23 mouse cellular contexts compared by ENCODE assay signal in genomic region chr7:29265636-29266035, GRCm38 (mm10). TPM values are rescaled to one million over a fixed set of nuclear protein-coding genes. Genes with fewer than 3 reads are reported as not detected.
"Had no signal": no experiment of that assay in that cellular context is flagged by ENCODE, and none has a peak within 500 bp of the region (broad histone marks: within the 10 kb centered on the region; RNA-seq: fewer than 3 reads in every experiment).

No protein-coding gene starts in this region.

- H3K36me3 ChIP-seq: limb, embryonic 12.5 days; liver, embryonic 13.5 days; lung, embryonic 15.5 days; midbrain, embryonic 15.5 days; neural tube, embryonic 12.5 days had no signal

- H3K4me2 ChIP-seq: limb, embryonic 12.5 days; liver, embryonic 13.5 days; lung, embryonic 15.5 days; midbrain, embryonic 11.5 days; midbrain, embryonic 15.5 days; neural tube, embryonic 12.5 days had no signal

- H3K4me1 ChIP-seq: liver, embryonic 13.5 days; midbrain, embryonic 15.5 days; neural tube, embryonic 12.5 days had no signal

- H3K27me3 ChIP-seq: limb, embryonic 12.5 days; liver, embryonic 13.5 days; lung, embryonic 15.5 days; megakaryocyte, embryonic 14.5 days; midbrain, embryonic 15.5 days; neural tube, embryonic 12.5 days had no signal

- H3K9me3 ChIP-seq: limb, embryonic 12.5 days; liver, embryonic 13.5 days; lung, embryonic 15.5 days; megakaryocyte, embryonic 14.5 days; midbrain, embryonic 15.5 days; neural tube, embryonic 12.5 days had no signal

- H3K9ac ChIP-seq: limb, embryonic 12.5 days; liver, embryonic 13.5 days; liver, postnatal 0 days; lung, embryonic 15.5 days; midbrain, embryonic 15.5 days; neural tube, embryonic 12.5 days had no signal

- ATAC-seq: liver, postnatal 0 days; midbrain, embryonic 15.5 days had no signal

- H3K27ac ChIP-seq: limb, embryonic 12.5 days; liver, embryonic 13.5 days; lung, embryonic 15.5 days; macrophage; midbrain, embryonic 15.5 days; neural tube, embryonic 12.5 days had no signal

- H3K4me3 ChIP-seq: limb, embryonic 12.5 days; liver, embryonic 13.5 days; lung, embryonic 15.5 days; megakaryocyte, embryonic 14.5 days; midbrain, embryonic 15.5 days; neural tube, embryonic 12.5 days had no signal

- DNase-seq: kidney, adult 8-10 months; layer of hippocampus, adult 9-11 months; layer of hippocampus, postnatal 36 days; liver; liver, embryonic 13.5 days; liver, postnatal 0 days; lung, postnatal 14 days; retina, postnatal 1 day; right cerebral cortex, postnatal 4 days; thymus, adult 18-20 months; thymus, postnatal 14 days had no signal

RNA-seq across cellular contexts. Expression of gene 2200002D01Rik, which starts 17.4 kb away (rescaled TPM):
- total RNA-seq: layer of hippocampus, adult 18-20 months; layer of hippocampus, postnatal 36 days; left cerebral cortex, adult 8-10 months; left cerebral cortex, postnatal 25 days; monocyte, adult 5-6 weeks had no signal
- polyA plus RNA-seq: macrophage had no signal

RNA-seq across cellular contexts. Expression of gene Ppp1r14a, which starts 23.5 kb away (rescaled TPM):
- total RNA-seq: monocyte, adult 5-6 weeks; neutrophil, adult 5-6 weeks had no signal
- polyA plus RNA-seq: macrophage had no signal
